Mouse (Mus musculus) thymus, postnatal 14 days (tissue): ENCODE data around the gene Klhl26.
A peak's percentile ranks its signal among the peaks of the same experiment; 100 is the strongest.

Experiments used
- DNase-seq: peaks from one replicate; pipeline ENCODE4 v3.0.0; 2021

Gene Klhl26

DNA sequence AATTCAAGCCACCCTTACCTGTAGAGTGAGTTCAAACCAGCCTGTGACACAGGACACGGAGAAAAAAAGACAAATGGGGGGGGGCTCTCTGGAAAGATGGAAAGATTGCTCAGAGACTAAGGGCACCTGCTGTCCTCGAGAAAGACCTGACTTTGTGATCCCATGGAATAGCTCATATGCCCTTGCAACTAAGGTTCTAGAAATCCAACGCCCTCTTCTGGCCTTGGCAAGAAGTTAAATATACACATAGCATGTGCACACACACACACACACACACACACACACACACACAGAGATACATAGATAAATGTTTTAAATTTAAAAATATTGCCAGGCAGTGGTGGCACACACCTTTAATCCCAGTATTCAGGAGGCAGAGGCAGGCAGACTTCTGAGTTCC is 36.5 kb downstream of the Klhl26 start:
- no peak for DNase-seq

DNA sequence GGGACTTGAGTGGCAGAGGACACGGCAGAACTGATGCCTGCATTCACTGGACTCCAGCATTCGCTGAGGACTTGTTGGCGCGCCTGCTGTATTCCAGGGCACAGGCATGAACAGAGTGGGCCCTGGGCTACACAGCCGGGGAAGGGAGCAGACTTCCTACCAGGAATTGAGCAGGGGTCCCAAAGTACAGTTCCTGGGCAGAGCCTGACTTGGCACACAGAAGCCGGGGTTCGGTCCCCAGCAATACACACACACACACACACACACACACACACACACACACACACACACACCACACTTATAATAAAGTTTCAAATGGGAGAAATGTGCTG is 37.0 kb downstream of the Klhl26 start:
- no peak for DNase-seq

DNA sequence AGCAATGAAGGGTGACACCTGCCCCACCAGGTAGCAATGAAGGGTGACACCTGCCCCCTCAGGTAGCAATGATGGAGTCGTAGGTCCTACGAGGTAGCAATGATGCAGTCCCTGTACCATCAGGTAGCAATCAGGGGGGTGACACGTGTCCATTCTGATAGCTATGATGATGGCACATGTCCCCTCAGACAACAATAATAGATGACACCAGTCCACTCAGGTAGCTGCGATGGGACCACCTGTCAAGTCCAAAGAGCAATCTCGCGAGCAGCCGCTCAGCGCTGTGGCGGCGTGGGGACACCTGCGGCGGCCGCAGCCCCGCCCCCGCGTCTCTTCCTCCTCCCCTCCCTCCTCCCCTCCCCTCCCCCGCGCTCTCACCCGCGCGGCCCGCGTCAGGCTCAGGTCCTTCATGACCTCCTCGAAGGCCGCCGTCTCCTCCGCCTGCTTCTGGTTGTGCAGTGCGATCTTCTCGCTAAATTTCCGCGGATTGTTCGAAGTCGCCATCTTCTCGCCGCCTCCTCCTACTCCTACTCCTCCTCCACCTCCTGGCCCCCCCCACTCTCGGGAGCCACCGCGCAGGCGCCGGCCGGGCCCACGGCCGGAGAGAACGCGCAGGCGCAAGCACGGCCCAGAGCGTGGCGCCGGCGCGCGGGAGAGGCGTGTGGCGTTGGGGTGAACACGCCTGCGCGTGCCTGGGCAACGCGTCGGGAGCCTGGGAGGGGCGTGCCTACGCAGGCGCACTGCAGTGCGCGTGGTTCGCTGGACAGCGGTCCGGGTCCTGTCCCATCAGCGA is 37.5 kb downstream of the Klhl26 start, which contains the start of gene Crtc1:
Crtc1 (minus strand) TSS at position 525 of the 793 bp plus-strand sequence.
- peak; percentile 98 for DNase-seq

DNA sequence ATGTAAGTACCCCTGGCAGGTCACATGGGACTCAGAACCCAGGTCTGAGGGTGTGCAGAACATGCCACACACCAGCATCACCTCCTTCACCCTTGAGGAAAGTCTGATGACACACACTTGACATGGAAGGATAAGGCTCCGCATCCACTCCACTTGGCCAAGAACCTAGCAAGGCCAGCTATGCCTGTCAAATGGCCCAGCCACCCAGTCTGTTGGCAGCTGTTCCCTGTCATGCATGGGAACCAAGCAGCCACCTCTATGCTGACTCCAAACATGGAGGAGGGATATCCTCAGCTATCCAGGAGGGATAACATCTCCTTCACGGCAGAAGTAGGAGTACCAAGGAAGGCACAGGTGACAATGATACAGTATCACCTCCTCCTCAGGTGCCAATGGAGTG is 38.3 kb downstream of the Klhl26 start:
- no peak for DNase-seq

DNA sequence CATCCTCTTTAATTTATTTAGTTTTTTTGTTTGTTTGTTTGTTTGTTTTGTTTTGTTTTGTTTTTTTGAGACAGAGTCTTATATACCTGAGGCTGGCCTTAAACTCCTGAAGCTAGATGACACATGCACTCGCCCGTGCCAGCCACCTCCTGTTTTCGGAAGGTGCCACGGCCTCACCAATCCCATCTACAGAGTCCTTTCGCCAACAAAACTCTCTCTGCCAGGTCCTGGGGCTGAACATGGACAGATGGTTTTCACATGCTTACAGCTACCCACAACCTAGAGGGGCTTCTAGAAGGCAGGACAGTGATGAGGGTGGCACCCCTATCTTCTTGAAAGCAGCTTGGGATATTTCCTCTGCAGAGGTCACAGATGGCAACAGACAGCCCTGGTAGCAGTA is 41.6 kb downstream of the Klhl26 start:
- DNase-seq = no peak

DNA sequence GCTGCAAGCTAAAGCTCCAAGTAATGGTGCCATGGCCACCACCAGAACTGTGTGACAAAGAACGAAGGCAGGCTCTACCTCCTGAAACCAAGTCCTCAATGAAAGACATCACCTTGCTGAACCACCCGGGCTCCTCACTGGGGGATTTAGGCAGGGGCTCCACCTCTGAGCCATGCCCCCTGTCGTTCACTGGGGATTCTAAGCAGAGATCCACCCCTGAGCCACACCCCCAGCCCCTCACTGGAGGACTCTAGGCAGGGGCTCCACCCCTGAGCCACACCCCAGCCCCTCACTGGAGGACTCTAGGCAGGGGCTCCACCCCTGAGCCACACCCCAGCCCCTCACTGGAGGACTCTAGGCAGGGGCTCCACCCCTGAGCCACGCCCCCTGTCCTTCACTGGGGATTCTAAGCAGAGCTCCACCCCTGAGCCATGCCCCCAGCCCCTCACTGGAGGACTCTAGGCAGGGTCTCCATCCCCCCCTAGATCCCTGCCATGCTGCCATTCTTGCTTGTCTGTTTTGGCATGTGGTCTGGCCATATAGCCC is 43.7 kb downstream of the Klhl26 start:
- no peak for DNase-seq

DNA sequence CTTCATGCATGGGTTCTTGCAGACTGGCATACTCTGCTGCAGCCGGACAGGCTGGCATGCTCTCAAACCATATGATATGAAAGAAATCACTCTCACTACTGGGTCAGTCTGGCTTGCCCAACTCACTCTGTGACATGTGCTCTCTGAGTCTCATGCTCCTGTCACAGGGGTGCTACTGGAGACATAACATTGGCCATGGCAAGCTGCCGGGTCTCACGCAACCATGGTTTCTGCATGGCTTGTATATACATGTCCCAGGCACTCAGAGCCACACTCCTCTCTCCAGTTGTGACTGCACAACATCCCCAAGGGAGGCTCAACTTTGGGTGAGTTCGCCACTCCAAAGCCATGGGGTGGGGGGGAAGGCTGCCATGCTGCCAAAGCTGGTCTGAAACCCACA is 45.6 kb downstream of the Klhl26 start:
- DNase-seq = no peak

DNA sequence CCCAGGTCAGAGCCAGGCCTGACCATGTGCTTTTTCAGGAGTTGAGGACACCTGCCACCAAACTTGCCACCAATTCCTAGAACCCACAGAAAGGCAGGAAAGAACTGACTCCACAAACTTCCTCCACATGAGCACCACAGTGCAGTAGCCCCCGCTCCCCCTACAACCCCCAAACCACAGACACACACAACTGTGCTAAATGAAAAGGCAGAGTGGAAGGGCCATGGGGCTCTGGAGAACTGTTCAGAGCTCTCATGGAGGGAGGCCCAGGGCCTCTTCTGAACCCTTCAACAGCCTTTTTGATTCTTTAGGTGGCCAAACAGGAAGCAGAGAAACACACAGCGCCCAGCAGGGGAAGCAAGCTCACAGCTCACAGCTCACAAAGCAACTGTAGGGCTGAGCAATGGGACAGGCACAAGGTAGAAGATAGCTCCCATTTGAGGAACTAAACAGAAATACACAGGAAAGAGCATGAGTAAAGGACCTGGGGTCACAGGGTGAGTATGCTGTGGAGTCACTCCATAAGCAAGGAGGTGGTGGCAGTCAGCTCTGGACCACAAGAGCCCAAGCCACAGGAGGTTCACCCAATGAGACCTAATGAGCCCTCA is 50.4 kb downstream of the Klhl26 start:
- no peak for DNase-seq

DNA sequence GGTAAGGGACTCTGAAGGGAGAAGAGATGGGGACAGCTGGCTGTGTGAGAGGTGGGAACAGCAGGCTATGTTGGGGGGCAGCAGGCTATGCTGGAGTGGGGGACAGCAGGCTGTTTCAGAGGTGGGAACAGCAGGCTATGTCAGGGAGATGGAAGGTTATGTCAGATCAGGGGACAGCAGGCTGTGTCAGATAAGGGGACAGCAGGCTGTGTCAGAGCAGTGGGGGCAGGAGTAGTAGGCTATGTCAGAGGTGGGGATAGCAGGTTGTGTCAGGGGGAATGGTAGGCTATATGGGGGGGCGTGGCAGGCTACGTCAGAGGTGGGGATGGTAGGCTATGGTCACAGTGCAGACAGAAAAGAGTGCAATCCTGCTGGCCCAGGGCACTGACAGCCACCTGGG is 54.0 kb downstream of the Klhl26 start:
- DNase-seq = no peak

DNA sequence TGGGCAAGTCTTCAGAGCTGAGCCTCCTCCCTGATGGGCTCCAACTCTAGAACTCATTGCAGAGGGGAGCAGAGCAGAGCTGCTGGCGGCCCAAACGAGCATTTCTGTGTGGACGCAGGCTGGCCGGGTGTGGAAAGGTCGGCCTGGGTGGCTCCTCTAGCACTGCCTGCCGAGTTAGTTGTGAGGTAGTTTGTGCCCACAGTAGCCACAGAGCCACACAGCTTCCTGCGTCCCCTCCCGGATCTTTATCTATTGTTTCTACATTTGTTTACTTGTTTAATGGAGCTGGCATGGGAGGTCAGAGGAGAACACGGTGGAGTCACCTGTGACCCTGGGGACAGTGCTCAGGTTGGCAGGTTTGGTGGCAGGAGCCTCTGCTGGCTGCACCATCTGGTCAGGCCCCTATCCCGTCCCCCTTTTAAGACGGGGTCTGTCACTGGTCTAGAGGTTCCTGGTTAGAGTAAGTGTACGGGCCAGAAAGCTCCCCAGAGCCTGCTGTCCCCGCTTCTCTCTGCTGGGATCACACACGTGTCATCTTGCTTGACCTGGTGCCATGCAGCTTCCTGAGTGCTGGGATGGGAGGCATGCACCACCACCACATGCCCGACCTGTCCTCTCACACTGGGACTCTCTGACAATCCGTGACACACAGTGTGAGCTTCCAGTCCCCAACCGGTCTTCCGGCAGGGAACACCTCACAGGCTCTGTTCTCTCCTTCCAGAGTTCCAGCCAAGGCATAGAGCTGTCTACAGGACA is 55.2 kb downstream of the Klhl26 start:
- no peak for DNase-seq

DNA sequence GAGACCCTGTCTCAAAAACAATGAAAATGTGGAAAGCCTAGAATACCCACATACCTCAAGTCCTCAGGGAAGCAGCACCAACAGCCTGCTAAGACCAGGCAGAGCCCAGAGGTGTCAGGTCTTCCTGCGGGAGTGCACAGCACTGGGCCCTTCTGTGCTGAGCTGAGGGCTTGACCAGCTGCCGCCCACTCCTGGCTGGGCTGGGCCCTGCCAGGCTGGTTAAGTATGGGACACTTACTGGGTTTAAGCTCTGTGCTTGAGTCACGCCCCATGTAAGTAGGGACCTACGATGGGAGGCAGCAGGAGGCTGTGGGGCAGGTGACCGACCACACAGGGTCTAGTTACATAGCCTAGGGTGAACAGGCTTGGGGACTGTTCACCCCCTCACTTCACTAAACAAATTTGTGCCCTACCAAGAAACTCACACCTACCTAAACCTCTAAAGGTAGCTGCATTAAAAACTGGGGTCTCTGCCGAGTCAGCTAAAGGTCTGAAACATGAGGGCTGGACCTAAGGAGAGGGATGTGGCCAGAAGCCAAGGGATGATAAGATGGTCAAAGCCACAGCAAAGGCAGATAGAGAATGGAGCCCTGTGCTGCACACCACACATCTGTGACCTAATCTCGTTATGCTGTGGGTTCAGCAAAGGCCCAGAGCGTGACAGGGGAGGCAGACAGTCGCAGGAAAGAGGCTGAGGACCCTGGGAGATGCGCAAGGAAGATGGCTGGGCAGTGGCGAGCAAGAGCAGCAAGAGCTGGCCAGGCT is 56.7 kb downstream of the Klhl26 start:
- no peak for DNase-seq

DNA sequence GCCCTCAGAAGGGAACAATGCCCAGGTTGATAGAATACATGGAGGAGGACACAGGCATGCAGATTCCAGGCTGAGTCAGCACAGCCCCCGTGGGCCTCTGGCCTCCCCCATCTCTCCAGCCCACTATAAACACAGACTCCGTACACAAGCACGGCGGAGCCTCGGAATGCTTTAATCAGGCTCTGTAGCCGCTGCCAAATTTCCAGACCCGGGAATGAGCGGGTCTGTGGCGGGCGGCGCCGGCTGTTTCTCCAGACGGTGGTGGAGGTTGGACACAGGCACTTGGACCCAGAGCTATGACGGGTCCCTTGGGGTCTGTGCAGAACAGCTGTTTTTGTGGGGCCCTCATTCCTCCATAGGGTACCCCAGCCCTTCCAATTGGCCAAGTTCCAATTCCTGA is 57.8 kb downstream of the Klhl26 start:
- no peak for DNase-seq

DNA sequence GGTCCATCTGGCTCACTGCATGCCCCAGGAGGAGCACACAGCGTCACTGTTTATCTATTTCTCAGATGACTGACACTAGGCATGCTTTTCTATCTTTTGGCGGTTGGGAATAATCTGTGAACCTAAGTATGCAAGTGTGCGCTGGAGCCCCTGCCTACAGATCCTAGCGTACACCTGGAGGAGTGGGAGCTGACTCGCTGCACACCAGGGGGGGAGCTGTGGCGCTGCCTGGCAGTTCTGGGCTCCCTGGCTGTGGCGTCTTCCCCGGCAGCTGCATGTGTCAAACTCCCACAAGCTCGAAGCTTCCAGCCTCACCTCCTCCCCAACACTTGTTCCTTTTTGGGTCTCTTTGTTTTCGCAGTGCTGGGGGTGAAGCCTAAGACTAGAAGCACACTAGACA is 58.9 kb downstream of the Klhl26 start:
- DNase-seq = no peak

DNA sequence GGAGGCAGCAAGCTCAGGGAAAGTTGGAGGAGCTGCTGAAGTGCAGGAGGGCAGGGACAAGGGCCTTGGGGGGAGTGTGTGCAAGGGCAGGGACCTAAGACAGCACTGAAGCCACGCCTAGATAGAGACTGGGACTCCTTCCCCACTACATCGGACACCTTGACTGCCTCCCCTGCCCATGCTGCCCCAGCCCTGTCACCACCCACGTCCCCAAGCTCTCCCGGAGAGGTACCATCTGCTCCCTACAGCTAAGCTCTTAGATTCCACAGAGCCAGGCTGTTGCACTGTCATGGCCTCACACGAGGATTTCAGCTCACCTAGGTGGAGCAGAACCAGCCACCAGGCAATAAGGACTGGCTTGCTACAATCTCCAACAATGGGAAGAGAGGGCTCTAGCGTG is 59.8 kb downstream of the Klhl26 start:
- no peak for DNase-seq

DNA sequence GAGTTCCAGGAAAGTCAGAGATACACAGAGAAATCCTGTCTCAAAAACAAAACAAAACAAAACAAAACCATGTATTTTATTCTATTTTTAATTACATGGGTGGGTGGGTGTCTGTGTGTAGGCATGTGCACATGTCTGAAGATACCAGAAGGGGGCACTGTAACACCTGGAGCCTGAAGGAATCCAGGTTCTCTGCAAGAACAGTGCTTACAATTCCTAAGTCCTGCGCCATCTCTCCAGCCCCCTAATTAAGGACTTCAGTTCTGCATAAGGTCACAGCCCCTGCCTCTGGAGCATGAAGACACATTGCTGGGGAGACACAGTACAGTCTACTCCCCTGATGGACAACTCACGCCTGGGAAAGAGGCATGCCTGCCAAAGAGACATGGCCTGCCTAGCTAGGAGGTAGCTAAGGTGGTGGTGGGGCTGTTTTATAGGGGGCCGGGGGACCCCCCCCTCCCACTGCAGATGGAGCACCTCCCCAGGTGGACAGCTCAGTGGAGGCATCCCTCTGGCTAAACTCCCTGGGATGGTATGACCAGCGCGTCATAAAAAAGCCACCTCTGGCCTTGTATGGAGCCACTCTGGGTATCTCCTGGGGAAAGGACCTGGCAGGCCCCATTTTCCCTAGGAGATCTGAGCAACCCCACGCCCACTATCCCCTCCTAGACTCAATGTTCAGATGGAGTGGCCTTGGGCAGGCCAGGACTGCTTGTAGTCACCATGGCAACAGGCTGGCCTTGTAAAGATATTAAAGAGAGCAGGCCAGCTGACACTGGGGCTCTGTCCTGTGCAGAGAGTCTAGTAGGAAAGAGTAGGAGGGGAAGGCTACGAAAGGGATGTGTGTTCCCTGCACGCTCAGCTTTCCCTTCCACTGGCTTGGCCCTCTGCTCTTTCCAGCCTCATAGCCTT is 61.0 kb downstream of the Klhl26 start:
- DNase-seq = peak; percentile 50

DNA sequence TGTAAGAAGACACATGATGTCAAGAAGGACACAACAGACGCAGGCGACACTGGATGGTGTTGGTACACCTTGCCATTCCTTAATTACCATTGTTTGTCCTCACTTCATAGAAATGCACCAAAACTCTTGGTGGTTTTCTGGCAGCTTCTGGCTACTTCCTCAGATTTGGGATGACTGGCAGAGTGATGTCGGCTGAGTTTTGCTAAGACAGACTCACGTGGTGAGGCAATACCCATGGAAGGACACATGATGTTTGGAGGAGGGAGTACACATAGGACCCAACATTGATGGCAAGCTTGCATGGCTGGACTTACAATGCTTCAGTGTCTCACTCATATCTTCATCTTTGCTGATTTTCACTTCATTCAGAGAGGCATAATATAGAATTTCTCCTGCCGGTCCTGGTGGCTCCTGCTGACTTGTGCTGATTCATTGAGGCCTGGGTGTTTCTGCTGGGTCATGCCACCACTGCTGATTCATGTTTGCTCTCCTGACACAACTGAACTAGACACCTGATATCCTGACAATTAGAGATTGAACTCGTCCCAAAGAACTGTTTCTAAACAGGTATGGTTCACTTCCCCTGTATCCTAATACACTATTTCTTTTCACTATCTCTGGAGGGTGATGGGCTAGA is 62.3 kb downstream of the Klhl26 start:
- no peak for DNase-seq

DNA sequence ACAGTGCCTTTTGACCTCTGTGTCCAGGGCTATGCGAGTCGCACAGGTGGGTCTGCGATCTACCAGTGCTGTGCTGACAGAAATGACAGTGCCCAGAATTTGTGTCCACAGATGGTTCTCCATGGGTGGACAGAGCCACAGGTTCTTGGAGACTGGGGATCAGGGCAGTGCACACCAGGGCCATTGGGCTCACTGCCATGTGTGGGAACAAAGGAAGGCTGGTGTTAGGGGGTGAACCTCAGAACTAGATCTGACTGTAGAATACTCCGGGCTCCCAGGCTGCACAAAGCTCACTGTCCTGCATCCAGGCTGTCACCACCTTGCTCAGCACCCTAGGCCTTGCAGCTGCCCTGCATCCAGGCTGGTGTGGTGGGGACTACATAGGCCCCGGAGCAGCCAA is 66.5 kb downstream of the Klhl26 start:
- DNase-seq = no peak

DNA sequence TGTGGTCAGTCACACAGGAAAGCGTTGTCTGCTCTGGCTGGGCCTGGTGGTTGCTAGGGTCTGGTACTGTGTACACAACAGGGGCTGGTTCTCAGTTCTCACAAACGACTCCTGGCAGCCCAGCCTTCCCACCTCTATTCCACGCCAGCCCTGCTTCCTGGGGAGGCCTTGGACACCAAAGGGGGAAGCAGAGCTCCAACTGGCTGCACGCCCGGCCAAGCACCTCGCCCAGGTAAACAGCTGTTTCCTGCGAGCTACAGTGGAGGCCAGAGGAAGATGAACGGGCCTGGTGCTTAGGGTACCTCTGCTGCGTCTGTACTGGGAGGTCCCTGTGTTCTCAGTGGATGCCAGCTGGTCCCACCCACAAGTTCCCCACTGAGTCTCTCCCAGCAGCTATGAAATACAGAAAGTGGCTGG is 67.3 kb downstream of the Klhl26 start:
- no peak for DNase-seq

DNA sequence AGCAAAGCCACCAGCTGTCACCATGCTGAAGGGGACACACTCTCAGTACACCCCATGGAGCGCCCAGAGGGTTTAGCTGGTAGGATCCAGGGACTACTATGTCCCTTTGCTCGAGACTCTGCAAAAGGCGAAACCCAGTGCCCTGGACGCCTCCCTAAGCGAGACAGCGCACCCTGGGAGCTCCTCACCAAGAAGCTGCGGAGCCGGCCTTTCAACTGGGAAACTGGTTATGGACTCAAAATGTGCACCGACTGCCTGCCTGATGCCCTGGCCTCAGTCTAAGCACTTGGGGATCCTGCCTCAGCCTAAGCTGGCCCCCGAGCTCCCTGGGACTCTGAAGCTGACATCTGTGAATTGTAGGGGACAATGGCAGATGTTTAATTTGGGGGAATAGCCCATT is 67.7 kb downstream of the Klhl26 start:
- DNase-seq = no peak

DNA sequence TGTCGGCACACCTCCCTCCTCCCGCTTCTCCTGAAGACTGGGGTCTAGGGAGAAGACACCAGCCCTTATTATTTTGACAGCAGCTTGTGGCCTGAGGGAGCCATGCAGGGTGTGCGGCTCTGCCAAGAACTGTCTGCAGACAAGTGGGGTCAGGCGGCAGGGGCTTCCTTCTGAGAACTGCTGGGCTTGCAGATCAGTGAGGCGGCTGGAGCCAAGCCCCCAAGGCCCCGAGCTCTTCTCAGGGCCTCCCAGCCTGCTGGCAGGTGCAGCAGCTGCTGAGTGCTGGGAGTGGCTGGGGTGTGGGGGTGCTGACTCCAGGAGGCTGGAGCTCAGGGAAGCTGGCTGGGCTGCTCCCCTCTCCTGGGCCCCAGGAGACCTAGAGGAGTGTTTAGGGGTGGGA is 68.5 kb downstream of the Klhl26 start:
- no peak for DNase-seq

DNA sequence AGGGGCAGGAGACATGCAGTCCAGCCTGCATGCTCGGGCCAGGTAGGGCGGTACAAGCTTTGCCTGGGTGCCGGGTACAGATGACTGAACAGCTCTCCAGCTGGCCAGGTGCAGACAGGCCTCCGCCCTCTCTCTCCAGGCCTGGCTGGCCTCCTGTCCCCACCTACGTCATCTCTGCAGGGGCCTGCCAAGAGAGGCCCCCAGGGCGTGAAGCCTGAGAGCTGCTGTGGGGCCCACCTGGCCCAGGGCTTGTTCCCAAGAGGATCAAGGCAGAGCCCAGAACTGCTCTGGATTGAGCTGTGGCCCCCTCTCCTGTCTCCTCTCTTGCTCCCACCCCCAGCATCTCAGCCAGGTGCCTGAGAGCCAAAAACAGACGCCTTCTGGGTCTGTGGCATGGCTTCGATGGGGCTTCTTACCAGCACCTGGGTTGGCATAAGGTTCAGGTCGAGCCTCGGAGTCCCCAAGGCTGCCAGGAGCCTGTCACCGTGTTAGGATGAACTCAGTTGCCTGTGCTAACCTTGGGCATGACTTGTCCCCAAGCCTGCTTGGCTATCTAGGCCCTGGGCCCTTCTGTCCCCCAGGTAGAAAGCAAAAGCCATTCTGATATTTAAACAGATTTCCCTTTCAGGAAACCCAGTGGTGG is 70.2 kb downstream of the Klhl26 start:
- DNase-seq = no peak
